Mouse (Mus musculus): ENCODE data around the gene Fam135a. TPM values are rescaled to one million over a fixed set of nuclear protein-coding genes. Genes with fewer than 3 reads are reported as not detected.
A peak's percentile ranks its signal among the peaks of the same experiment; 100 is the strongest.

The Fam135a gene
- 40.3 and 41.9 TPM in 2 replicates for polyA plus RNA-seq (2014; fragmentation: Nextera tagmentation; extraction: Ambion mirVana)

DNA sequence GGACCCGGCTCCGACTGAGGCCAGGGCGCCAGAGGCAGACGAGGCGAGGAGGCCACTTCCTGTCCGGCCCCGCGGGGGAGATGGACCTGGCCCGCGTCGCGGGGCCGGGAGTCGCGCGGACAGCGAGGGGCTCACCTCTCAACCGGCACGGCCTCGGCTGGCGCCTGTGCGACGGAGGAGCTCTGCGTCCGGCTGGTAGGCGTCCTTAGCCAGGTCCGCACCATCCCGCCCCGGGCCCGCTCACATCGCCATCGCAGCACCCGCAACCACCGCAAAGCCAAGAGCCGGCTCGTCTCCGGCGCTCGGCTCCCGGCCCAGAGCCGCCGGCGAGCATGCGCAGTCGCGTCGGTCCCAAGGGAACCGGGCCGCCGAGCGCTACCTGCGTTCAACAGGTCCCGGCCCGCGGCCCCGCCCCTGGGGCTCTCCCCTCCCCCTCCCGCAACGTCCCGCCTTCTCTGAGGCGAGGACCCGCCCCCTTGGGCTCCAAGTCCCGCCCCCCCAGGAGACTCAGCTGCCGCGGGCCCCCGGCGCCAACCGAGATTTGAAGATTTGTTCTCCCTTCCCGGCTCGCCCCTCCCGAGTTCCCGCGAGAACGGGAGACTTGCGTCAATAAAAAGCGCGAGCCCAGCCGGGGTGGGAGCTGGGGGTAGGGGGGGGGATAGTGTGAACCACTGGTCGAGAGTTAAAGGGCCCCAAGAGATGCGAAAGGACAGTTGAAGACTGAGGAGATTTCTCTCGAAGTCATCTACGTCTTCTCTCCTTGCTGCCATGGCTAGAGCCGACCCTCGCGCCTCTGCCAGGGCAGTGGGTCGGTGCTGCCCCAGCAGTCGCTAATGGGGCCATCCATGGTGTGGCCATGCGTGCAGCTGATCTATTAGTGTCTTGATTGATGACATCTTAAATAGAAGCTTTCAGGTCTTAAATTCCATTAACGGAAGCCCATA lies at the start of gene Fam135a:
Gene Fam135a (minus strand): TSS at position 416 of the 944 bp plus-strand sequence.
- DNase-seq (ENCODE audit: low spot score) (peak; percentile 97), ATAC-seq (ENCODE audit: insufficient read depth, low FRiP score, low TSS enrichment) (peak; percentile 91)
- H3K27ac ChIP-seq (ENCODE audit: low read depth, low read length) = peak within 1 kb of the TSS; percentile 90
- WGBS = 1% methylated on average over 57 of the region's 88 CpGs
- H3K36me3 ChIP-seq (ENCODE audit: control insufficient read depth, insufficient read depth, low read length) = no peaks in the 10 kb centered on the region
- H3K27me3 ChIP-seq (ENCODE audit: control insufficient read depth, insufficient read depth, low read length) = no peaks in the 10 kb centered on the region
- H3K9ac ChIP-seq (ENCODE audit: low read length) = peak within 1 kb of the TSS; percentile 89
- H3K4me1 ChIP-seq (ENCODE audit: control insufficient read depth, insufficient read depth, low read length) = no peaks in the 10 kb centered on the region
- no peaks in the 10 kb centered on the region for H3K9me3 ChIP-seq (ENCODE audit: control insufficient read depth, low read length)
- H3K4me2 ChIP-seq (ENCODE audit: low read depth) = peak within 1 kb of the TSS; percentile 64
- H3K4me3 ChIP-seq (ENCODE audit: low read depth, low read length) = peak within 1 kb of the TSS; percentile 93

- Histone ChIP-seq H3K27ac (ENCODE audit: low read depth, low read length) (no peak overlapping the region), H3K36me3 (ENCODE audit: control insufficient read depth, insufficient read depth, low read length) (no peaks in the 10 kb centered on the region), H3K4me3 (ENCODE audit: low read depth, low read length) (no peak overlapping the region), H3K27me3 (ENCODE audit: control insufficient read depth, insufficient read depth, low read length) (no peaks in the 10 kb centered on the region), H3K4me1 (ENCODE audit: control insufficient read depth, insufficient read depth, low read length) (no peaks in the 10 kb centered on the region), H3K9me3 (ENCODE audit: control insufficient read depth, low read length) (no peaks in the 10 kb centered on the region; the same call in 1 of the 2 replicates), H3K9ac (ENCODE audit: low read length) (no peak overlapping the region), H3K4me2 (ENCODE audit: low read depth) (no peak overlapping the region)
- ATAC-seq (ENCODE audit: insufficient read depth, low FRiP score, low TSS enrichment) (no peak), DNase-seq (ENCODE audit: low spot score) (no peak)
- 87% methylated on average over 8 of the region's 8 CpGs for WGBS
Measured at GRCm38 (mm10) chr1:24143504-24143903, 43.4 kb upstream of the Fam135a start.

DNA sequence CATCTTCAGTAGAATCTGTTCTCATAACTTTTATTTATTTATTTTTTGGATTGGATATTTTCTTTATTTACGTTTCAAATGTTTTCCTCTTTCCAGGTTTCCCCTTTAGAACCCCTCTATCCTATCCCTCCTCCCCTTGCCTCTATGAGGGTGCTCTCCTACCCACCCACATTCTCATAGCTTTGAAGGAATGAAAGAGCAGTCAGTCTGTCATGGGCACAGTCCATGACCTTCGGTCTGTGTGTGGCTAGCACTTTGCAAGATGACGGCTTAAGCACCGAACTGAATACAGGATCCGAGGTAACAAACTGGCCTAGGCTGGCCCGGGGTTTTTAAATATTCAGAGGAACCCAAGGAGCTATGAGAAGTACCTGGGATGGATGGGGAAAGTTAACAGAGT lies 40.4 kb upstream of the Fam135a start:
- Histone ChIP-seq H3K9ac (ENCODE audit: low read length) (no peak overlapping the region), H3K4me1 (ENCODE audit: control insufficient read depth, insufficient read depth, low read length) (no peaks in the 10 kb centered on the region), H3K4me3 (ENCODE audit: low read depth, low read length) (no peak overlapping the region), H3K27ac (ENCODE audit: low read depth, low read length) (no peak overlapping the region), H3K9me3 (ENCODE audit: control insufficient read depth, low read length) (no peaks in the 10 kb centered on the region; the same call in 1 of the 2 replicates), H3K36me3 (ENCODE audit: control insufficient read depth, insufficient read depth, low read length) (no peaks in the 10 kb centered on the region), H3K27me3 (ENCODE audit: control insufficient read depth, insufficient read depth, low read length) (no peaks in the 10 kb centered on the region), H3K4me2 (ENCODE audit: low read depth) (no peak overlapping the region)
- DNase-seq (ENCODE audit: low spot score) = peak; percentile 13
- no peak for ATAC-seq (ENCODE audit: insufficient read depth, low FRiP score, low TSS enrichment)
- 70% methylated on average over 6 of the region's 6 CpGs for WGBS

- Histone ChIP-seq H3K4me2 (ENCODE audit: low read depth) (no peak overlapping the region), H3K4me3 (ENCODE audit: low read depth, low read length) (no peak overlapping the region), H3K27me3 (ENCODE audit: control insufficient read depth, insufficient read depth, low read length) (no peaks in the 10 kb centered on the region), H3K4me1 (ENCODE audit: control insufficient read depth, insufficient read depth, low read length) (no peaks in the 10 kb centered on the region), H3K27ac (ENCODE audit: low read depth, low read length) (no peak overlapping the region), H3K36me3 (ENCODE audit: control insufficient read depth, insufficient read depth, low read length) (no peaks in the 10 kb centered on the region), H3K9ac (ENCODE audit: low read length) (no peak overlapping the region), H3K9me3 (ENCODE audit: control insufficient read depth, low read length) (no peaks in the 10 kb centered on the region)
- WGBS = 14% methylated on average over 3 of the region's 3 CpGs
- DNase-seq (ENCODE audit: low spot score) (peak; percentile 55), ATAC-seq (ENCODE audit: insufficient read depth, low FRiP score, low TSS enrichment) (no peak)
Measured at GRCm38 (mm10) chr1:24137133-24137532, 37.0 kb upstream of the Fam135a start.

DNA sequence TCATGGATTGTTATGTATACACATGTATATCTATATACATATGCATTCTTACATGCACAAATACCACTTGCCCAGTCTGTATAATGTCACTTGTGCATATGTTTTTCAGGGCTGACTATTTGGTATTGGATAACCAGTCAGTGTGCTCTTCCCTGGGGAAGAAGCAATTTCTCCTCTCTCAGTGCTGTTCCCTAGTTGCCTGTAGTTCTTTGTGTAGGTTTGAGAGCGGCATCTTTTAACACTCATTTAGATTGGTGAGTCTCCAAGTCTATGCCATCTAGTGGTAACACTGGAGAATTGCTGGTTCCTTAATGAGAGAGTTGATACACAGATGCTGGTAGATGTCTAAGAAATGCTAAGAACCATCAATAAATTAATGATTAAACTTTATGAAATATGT lies 34.7 kb upstream of the Fam135a start:
- Histone ChIP-seq H3K9me3 (ENCODE audit: control insufficient read depth, low read length) (no peaks in the 10 kb centered on the region), H3K4me3 (ENCODE audit: low read depth, low read length) (no peak overlapping the region), H3K9ac (ENCODE audit: low read length) (no peak overlapping the region), H3K27ac (ENCODE audit: low read depth, low read length) (no peak overlapping the region), H3K27me3 (ENCODE audit: control insufficient read depth, insufficient read depth, low read length) (no peaks in the 10 kb centered on the region), H3K4me1 (ENCODE audit: control insufficient read depth, insufficient read depth, low read length) (no peaks in the 10 kb centered on the region), H3K36me3 (ENCODE audit: control insufficient read depth, insufficient read depth, low read length) (no peaks in the 10 kb centered on the region), H3K4me2 (ENCODE audit: low read depth) (no peak overlapping the region)
- 4% methylated on average over 1 of the region's 1 CpGs for WGBS
- peak; percentile 23 for DNase-seq (ENCODE audit: low spot score)
- peak; percentile 36; the same call in 1 of the 2 replicates for ATAC-seq (ENCODE audit: insufficient read depth, low FRiP score, low TSS enrichment)

DNA sequence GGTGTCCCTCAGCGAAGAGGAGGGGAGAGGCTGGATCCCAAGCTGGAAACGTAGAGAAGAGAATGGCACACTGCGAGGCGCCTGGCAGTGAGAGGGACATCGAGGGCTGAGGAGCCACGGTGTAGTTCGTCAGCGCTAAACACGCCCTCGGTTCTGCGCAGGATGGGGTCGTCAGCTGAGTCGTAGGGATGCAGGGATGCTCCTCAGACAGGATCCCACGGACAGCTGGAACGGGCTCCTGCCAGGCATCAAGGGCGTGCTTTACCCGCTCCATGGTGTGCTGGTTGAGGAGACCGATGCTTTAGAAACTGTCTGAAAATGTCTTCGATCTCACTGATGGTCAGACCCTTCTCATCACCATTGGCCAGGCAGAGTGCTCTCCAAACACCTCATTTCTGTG lies 33.7 kb upstream of the Fam135a start:
- ATAC-seq (ENCODE audit: insufficient read depth, low FRiP score, low TSS enrichment) (no peak), DNase-seq (ENCODE audit: low spot score) (no peak)
- Histone ChIP-seq H3K27ac (ENCODE audit: low read depth, low read length) (no peak overlapping the region), H3K36me3 (ENCODE audit: control insufficient read depth, insufficient read depth, low read length) (no peaks in the 10 kb centered on the region), H3K9me3 (ENCODE audit: control insufficient read depth, low read length) (no peaks in the 10 kb centered on the region), H3K4me3 (ENCODE audit: low read depth, low read length) (peak overlapping the region; percentile 6; the same call in 1 of the 2 replicates), H3K4me2 (ENCODE audit: low read depth) (no peak overlapping the region), H3K9ac (ENCODE audit: low read length) (no peak overlapping the region), H3K27me3 (ENCODE audit: control insufficient read depth, insufficient read depth, low read length) (no peaks in the 10 kb centered on the region), H3K4me1 (ENCODE audit: control insufficient read depth, insufficient read depth, low read length) (no peaks in the 10 kb centered on the region)
- WGBS = 41% methylated on average over 19 of the region's 19 CpGs

- 73% methylated on average over 6 of the region's 6 CpGs for WGBS
- H3K4me3 ChIP-seq (ENCODE audit: low read depth, low read length) = no peak overlapping the region
- no peaks in the 10 kb centered on the region for H3K27me3 ChIP-seq (ENCODE audit: control insufficient read depth, insufficient read depth, low read length)
- H3K9me3 ChIP-seq (ENCODE audit: control insufficient read depth, low read length) = no peaks in the 10 kb centered on the region
- H3K36me3 ChIP-seq (ENCODE audit: control insufficient read depth, insufficient read depth, low read length) = no peaks in the 10 kb centered on the region
- DNase-seq (ENCODE audit: low spot score) (no peak), ATAC-seq (ENCODE audit: insufficient read depth, low FRiP score, low TSS enrichment) (no peak)
- no peak overlapping the region for H3K4me2 ChIP-seq (ENCODE audit: low read depth)
- no peak overlapping the region for H3K27ac ChIP-seq (ENCODE audit: low read depth, low read length)
- H3K9ac ChIP-seq (ENCODE audit: low read length) = no peak overlapping the region
- no peaks in the 10 kb centered on the region for H3K4me1 ChIP-seq (ENCODE audit: control insufficient read depth, insufficient read depth, low read length)
Measured at GRCm38 (mm10) chr1:24127866-24128265, 27.7 kb upstream of the Fam135a start.

DNA sequence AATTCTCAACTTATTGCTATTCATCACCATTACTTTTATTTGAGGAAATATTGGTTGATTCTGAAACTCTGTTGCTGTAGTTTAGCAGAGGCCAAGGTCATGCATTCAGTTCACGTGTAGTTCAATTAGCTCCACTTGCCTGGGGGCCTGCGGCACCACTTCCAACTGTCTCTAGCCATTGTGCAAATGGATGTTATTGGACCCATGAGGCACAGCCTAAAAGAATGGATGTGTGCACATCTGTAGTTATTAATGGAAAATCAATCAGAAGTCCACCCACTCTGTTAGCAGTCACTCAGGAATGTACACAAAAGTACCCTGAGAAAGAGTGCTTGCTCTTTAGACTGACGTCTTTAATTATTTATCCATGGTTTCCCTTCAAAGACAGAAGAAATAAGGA lies 24.5 kb upstream of the Fam135a start:
- H3K4me2 ChIP-seq (ENCODE audit: low read depth) = no peak overlapping the region
- H3K27ac ChIP-seq (ENCODE audit: low read depth, low read length) = no peak overlapping the region
- no peaks in the 10 kb centered on the region for H3K27me3 ChIP-seq (ENCODE audit: control insufficient read depth, insufficient read depth, low read length)
- H3K9ac ChIP-seq (ENCODE audit: low read length) = no peak overlapping the region
- DNase-seq (ENCODE audit: low spot score) (peak; percentile 24), ATAC-seq (ENCODE audit: insufficient read depth, low FRiP score, low TSS enrichment) (no peak)
- 68% methylated on average over 3 of the region's 3 CpGs for WGBS
- H3K9me3 ChIP-seq (ENCODE audit: control insufficient read depth, low read length) = no peaks in the 10 kb centered on the region
- no peak overlapping the region for H3K4me3 ChIP-seq (ENCODE audit: low read depth, low read length)
- no peaks in the 10 kb centered on the region for H3K4me1 ChIP-seq (ENCODE audit: control insufficient read depth, insufficient read depth, low read length)
- H3K36me3 ChIP-seq (ENCODE audit: control insufficient read depth, insufficient read depth, low read length) = no peaks in the 10 kb centered on the region

DNA sequence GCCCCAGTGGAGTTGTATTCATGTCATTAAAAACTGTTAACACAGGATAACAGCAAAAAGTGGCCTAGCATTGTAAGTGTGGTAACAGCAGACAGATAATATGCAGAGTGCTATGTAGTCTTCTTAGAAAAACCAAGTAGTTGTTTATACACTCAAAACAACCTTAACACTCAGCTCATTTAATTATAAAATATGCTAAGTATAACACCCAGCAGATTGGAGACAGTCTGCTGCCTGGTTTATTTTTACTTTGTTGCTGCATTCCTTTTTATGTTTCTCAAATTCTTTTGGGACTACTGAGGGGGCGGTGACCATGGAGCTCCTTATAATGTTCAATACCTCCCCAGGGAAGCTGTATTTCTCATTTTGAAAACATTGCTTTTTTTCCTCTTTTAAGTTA lies 22.4 kb upstream of the Fam135a start:
- ATAC-seq (ENCODE audit: insufficient read depth, low FRiP score, low TSS enrichment) = no peak
- Histone ChIP-seq H3K27me3 (ENCODE audit: control insufficient read depth, insufficient read depth, low read length) (no peaks in the 10 kb centered on the region), H3K4me2 (ENCODE audit: low read depth) (no peak overlapping the region), H3K36me3 (ENCODE audit: control insufficient read depth, insufficient read depth, low read length) (no peaks in the 10 kb centered on the region), H3K9ac (ENCODE audit: low read length) (no peak overlapping the region), H3K4me1 (ENCODE audit: control insufficient read depth, insufficient read depth, low read length) (no peaks in the 10 kb centered on the region), H3K27ac (ENCODE audit: low read depth, low read length) (no peak overlapping the region), H3K9me3 (ENCODE audit: control insufficient read depth, low read length) (no peaks in the 10 kb centered on the region), H3K4me3 (ENCODE audit: low read depth, low read length) (no peak overlapping the region)
- 97% methylated on average over 1 of the region's 1 CpGs for WGBS
- no peak for DNase-seq (ENCODE audit: low spot score)

Measured in neural tube, embryonic 11.5 days (tissue).